Mouse (Mus musculus) liver, embryonic 16.5 days (tissue): ENCODE measurements around the gene Gna12. TPM values are rescaled to one million over a fixed set of nuclear protein-coding genes. Genes with fewer than 3 reads are reported as not detected.

ENCODE experiments used
- ATAC-seq: fragments of 200-750 bp; cut with Nextera tagmentation; 2 replicates; pipeline ENCODE4 v1.8.0; 2017; ENCODE audit warnings: low read depth, mild to moderate bottlenecking, moderate number of reproducible peaks, moderate library complexity
- H3K27ac ChIP-seq: fragments of 300-500 bp; sonication (generic); 2 replicates; pipeline ENCODE4 v1.5.1; 2014; ENCODE audit warnings: mild to moderate bottlenecking, low read length
- H3K27me3 ChIP-seq: fragments of 300-500 bp; sonication (generic); 2 replicates; pipeline ENCODE4 v1.6.1; 2014; ENCODE audit warnings: low read depth, low read length, mixed read lengths; ENCODE audit not compliant: control insufficient read depth, insufficient read depth
- H3K36me3 ChIP-seq: fragments of 300-500 bp; sonication (generic); 2 replicates; pipeline ENCODE4 v1.6.1; 2014; ENCODE audit warnings: mild to moderate bottlenecking; ENCODE audit not compliant: control insufficient read depth, insufficient read depth
- H3K4me1 ChIP-seq: fragments of 300-500 bp; sonication (generic); 2 replicates; pipeline ENCODE4 v1.6.1; 2014; ENCODE audit warnings: low read depth, low read length, mixed read lengths; ENCODE audit not compliant: control insufficient read depth
- H3K4me2 ChIP-seq: fragments of 300-500 bp; sonication (generic); 2 replicates; pipeline ENCODE4 v1.6.1; 2014; ENCODE audit warnings: low read depth, low read length, mixed read lengths
- H3K4me3 ChIP-seq: fragments of 300-500 bp; sonication (generic); 2 replicates; pipeline ENCODE4 v1.5.1; 2014; ENCODE audit warnings: low read depth, mild to moderate bottlenecking, low read length
- H3K9ac ChIP-seq: fragments of 300-500 bp; sonication (generic); 2 replicates; pipeline ENCODE4 v1.6.1; 2014; ENCODE audit warnings: low read depth, low read length
- H3K9me3 ChIP-seq: fragments of 300-500 bp; sonication (generic); replicated peaks from 2 replicates; pipeline ENCODE4 v1.6.1; 2016; ENCODE audit warnings: low read length; ENCODE audit not compliant: control insufficient read depth
- WGBS: fragments of 180-500 bp; shearing (Covaris S2); extraction: QIAGEN DNeasy Blood & Tissue Kit; methylation state at CpG from one replicate; pipeline ENCODE4 v1.1.7; 2014; ENCODE audit not compliant: insufficient replicate concordance; 5-methylcytosine and 5-hydroxymethylcytosine counted together
- polyA plus RNA-seq: library from polyadenylated mRNA; unstranded; fragments of >200 nt; fragmentation: Nextera tagmentation; extraction: Ambion mirVana; gene quantifications from 2 replicates; pipeline ENCODE4 v1.2.1, GENCODE M21; 2015

Gna12 gene
- polyA plus RNA-seq, 1 experiment from 2014 or later = 2.4 TPM

DNA sequence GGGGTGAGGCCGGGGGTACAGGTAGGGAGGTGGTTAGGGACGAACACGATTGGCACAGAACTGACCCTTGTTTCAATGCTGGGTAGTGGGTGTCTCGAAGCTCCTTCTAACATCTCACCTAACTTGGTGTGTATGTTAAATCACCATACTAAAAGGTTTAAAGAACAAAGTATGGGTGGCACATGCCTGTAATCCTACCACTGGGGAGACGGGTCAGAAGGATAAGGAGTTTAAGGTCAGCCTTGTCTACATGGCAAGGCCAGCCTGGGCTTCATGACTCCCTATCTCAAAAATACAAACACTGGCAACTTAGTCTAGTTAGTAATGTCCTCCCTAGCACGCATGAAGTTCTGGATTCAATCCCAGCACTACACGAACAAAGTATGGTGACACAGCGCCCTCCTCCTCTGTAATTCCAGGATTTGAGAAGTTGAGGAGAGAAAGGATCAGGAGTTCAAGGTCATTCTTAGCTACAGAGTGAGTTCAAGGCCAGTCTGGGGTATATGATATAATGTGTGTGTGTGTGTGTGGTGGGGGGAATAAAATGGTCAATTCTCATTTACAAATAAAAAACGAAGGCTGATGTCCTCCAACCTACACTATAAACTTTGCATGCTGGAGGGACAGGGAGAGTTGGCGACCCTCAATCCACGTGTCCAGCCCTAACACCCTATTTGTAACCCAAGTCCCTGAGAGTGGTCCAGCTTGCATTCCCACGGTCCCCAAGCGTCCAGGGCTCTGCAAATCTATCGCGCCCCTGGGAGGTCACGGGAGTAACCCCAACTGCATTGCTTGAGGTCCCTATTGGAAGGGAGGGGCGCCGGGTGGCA lies 935 bp downstream of the Gna12 start:
- H3K27me3 ChIP-seq = no peaks in the 10 kb centered on the region
- no peak for ATAC-seq
- peak overlapping the region; percentile 96 for H3K4me2 ChIP-seq
- H3K4me1 ChIP-seq = peaks cover 39% of the 10 kb centered on the region
- no peaks in the 10 kb centered on the region for H3K9me3 ChIP-seq
- WGBS = 27% methylated on average over 18 of the region's 18 CpGs
- peak overlapping the region; percentile 77 for H3K9ac ChIP-seq
- H3K36me3 ChIP-seq = no peaks in the 10 kb centered on the region
- peak overlapping the region; percentile 73 for H3K27ac ChIP-seq
- H3K4me3 ChIP-seq = peak overlapping the region; percentile 83

DNA sequence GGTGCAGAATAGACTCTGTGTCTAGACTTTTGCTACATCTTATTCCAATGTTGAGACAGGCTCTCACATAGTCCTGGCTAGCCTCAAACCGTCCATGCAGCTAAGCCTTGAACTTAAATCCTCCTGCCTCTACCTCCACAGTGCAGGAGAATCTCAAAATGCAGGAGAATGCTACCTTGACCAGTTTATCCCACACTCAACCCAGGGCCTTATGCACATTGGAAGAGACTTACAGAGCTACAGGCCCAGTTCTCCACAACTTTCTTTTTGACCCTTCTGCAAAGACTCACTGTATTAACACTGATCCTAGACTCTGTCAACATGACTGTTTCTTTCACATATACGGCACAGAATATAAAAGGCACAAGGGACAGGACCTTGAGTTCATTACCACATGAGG lies 1.9 kb downstream of the Gna12 start:
- H3K4me2 ChIP-seq = 0 out of 2 replicates have a peak overlapping the region, but pooled peaks have one; percentile 1
- no peaks in the 10 kb centered on the region for H3K9me3 ChIP-seq
- no peak overlapping the region for H3K27ac ChIP-seq
- no peak overlapping the region for H3K9ac ChIP-seq
- no peak overlapping the region for H3K4me3 ChIP-seq
- no peak for ATAC-seq
- no peaks in the 10 kb centered on the region for H3K27me3 ChIP-seq
- WGBS = 53% methylated on average over 2 of the region's 2 CpGs
- H3K4me1 ChIP-seq = peaks cover 39% of the 10 kb centered on the region
- H3K36me3 ChIP-seq = no peaks in the 10 kb centered on the region

DNA sequence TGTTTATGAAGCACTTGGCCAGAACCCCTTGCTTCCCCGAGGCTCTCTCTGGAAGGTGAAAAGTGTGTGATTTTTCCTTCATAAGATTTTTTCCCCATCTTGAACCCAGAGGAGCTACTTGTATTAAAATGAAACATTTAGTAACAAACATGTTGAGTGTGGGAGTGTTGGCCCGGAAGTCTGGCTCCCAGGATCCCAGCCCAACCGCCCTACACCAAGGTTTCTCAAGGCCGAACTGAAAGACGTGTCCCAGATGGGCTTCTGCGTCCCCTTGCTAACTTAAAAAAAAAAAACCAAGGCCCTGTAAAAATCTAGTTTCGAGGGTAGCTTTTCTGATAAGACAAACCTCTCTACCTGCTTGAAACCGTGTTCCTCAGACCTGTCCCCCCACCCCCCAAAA lies 2.3 kb downstream of the Gna12 start:
- Histone ChIP-seq H3K36me3 (no peaks in the 10 kb centered on the region), H3K9me3 (no peaks in the 10 kb centered on the region), H3K4me3 (no peak overlapping the region), H3K4me2 (no peak overlapping the region), H3K27ac (no peak overlapping the region), H3K9ac (no peak overlapping the region), H3K4me1 (peaks cover 43% of the 10 kb centered on the region), H3K27me3 (no peaks in the 10 kb centered on the region)
- WGBS = 46% methylated on average over 8 of the region's 8 CpGs
- ATAC-seq = no peak

DNA sequence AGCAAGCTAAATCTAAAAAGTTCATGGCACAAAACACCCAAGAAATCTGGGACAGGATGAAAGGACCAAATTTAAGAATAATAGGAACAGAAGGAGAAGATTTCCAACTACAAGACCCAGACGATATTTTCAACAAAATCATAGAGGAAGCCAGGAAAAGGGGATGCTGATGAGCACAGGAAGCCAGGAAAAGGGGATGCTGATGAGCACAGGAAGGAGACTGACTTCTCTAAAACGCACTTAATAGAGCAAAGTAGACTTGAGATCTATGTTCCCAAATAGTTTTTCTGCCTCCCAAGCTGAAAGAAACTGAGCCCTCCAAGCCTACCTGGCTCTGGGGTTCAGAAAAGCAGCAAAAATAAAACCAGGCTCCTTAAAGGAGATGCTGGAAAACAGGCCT lies 2.8 kb downstream of the Gna12 start:
- H3K27me3 ChIP-seq = no peaks in the 10 kb centered on the region
- WGBS = 20% methylated on average over 2 of the region's 2 CpGs
- H3K36me3 ChIP-seq = no peaks in the 10 kb centered on the region
- H3K4me1 ChIP-seq = peaks cover 43% of the 10 kb centered on the region
- ATAC-seq = no peak
- H3K4me2 ChIP-seq = no peak overlapping the region
- no peak overlapping the region for H3K9ac ChIP-seq
- H3K27ac ChIP-seq = no peak overlapping the region
- no peaks in the 10 kb centered on the region for H3K9me3 ChIP-seq
- H3K4me3 ChIP-seq = no peak overlapping the region

DNA sequence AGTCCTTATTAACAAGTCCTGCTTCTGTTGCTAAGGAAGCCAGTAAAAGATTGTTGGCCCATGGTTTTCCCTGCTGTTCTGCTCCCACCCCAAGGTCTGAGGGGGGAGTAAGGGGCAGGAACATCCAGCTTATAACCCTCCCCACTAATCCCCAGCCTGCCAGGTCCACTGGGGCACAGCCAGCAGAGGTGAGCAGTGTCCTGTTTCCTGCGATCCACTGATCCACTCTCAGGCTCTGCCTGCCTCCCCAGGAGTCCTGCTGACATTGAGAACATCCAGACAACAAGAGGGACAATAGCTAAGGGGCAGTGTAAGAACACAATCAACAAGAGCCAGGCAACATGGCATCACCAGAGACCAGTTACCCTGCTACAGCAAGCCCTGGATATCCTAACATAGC lies 3.4 kb downstream of the Gna12 start:
- Histone ChIP-seq H3K9me3 (no peaks in the 10 kb centered on the region), H3K4me1 (peaks cover 43% of the 10 kb centered on the region), H3K27ac (no peak overlapping the region), H3K9ac (no peak overlapping the region), H3K4me3 (no peak overlapping the region), H3K4me2 (no peak overlapping the region), H3K27me3 (no peaks in the 10 kb centered on the region), H3K36me3 (no peaks in the 10 kb centered on the region)
- 68% methylated on average over 1 of the region's 1 CpGs for WGBS
- no peak for ATAC-seq

DNA sequence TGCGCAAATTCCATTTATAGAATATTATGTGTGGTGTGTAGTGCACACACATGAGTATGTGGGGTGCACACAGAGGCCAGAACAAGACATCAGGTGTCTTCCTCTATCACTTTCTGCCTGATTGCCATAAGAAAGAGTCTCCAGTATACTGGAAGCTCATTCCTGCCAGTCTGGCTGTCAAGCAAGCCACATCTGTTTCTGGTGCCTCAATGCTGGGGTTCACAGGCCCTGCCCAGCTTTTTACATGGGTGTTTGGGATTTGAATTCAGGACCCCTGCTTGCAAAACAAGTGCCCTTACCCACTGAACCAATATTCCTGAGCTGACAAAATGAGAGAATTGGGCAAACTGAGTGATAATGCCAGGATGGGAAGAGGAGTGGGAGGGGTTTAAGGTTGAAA lies 4.1 kb downstream of the Gna12 start:
- H3K36me3 ChIP-seq = no peaks in the 10 kb centered on the region
- H3K4me2 ChIP-seq = no peak overlapping the region
- WGBS = 76% methylated on average over 1 of the region's 1 CpGs
- no peak overlapping the region for H3K27ac ChIP-seq
- H3K9me3 ChIP-seq = no peaks in the 10 kb centered on the region
- peaks cover 37% of the 10 kb centered on the region for H3K4me1 ChIP-seq
- H3K9ac ChIP-seq = no peak overlapping the region
- no peak for ATAC-seq
- H3K4me3 ChIP-seq = no peak overlapping the region
- H3K27me3 ChIP-seq = no peaks in the 10 kb centered on the region

DNA sequence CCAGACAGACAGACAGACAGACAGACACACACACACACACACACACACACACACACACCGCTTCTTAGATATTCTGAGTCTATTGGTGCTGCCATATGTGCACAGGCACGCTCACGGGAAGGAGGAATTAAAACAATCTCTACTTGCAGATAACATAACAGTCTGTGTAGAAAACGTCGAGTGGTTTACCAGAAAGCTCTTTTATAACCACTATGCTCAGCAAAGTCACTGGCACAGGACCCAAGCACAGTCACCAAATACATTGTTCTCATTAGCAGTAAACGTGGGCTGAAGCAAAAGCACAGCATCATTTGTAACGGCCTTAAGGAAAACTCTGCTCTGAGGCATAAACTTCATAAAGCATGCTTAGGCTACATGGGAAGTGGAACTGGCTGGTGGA lies 6.1 kb downstream of the Gna12 start:
- ATAC-seq = no peak
- Histone ChIP-seq H3K4me1 (peaks cover 25% of the 10 kb centered on the region), H3K27ac (no peak overlapping the region)

DNA sequence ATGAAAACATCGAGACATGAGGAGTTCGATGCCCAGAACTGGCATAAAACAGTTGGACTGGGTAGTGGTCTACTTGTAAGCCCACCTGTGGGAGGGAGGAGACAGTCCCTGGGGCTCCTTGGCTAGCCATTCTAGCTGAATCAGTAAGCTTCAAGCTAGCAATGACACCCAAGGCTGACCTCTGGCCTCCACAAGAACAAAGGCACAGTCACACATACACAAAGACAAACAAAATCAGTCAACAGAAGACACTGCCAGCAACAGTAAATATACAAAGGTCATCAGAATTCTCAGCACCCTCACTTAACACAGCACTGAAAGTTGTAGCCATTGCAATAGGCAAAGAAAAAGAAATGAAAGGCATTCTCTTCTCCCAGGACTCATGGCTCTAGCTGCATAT lies 6.8 kb downstream of the Gna12 start:
- Histone ChIP-seq H3K4me1 (peaks cover 22% of the 10 kb centered on the region), H3K36me3 (no peaks in the 10 kb centered on the region), H3K9me3 (no peaks in the 10 kb centered on the region), H3K27ac (no peak overlapping the region), H3K27me3 (no peaks in the 10 kb centered on the region), H3K4me3 (no peak overlapping the region), H3K9ac (no peak overlapping the region), H3K4me2 (no peak overlapping the region)
- no peak for ATAC-seq
- WGBS = 70% methylated on average over 2 of the region's 2 CpGs

More for the DNA sequence above, 6.1 kb downstream of the Gna12 start:
- no peak overlapping the region for H3K4me2 ChIP-seq
- WGBS = 36% methylated on average over 7 of the region's 7 CpGs
- no peaks in the 10 kb centered on the region for H3K36me3 ChIP-seq
- no peaks in the 10 kb centered on the region for H3K27me3 ChIP-seq
- H3K9me3 ChIP-seq = no peaks in the 10 kb centered on the region
- H3K9ac ChIP-seq = no peak overlapping the region
- no peak overlapping the region for H3K4me3 ChIP-seq

DNA sequence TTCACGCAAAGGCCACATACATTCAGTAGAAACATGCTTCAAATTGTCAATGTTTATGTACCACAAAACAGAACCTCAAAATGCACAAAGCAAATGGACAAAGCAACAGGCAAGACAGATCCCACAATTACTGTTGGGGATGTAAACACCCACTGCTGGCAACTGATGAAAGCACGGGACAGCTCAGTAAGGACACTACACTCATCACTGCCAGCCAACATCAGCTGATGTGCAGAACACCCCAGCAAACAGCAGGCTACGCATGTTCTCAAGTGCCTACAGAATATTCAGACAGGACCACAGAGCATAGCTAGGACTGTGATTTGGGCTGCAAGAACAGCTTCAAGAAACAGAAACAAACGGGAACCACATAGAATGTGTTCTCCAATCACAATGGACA lies 8.3 kb downstream of the Gna12 start:
- Histone ChIP-seq H3K9ac (no peak overlapping the region), H3K4me1 (peaks cover 22% of the 10 kb centered on the region), H3K36me3 (no peaks in the 10 kb centered on the region), H3K4me3 (no peak overlapping the region), H3K4me2 (no peak overlapping the region), H3K27ac (no peak overlapping the region), H3K9me3 (no peaks in the 10 kb centered on the region), H3K27me3 (no peaks in the 10 kb centered on the region)
- ATAC-seq = no peak
- WGBS = 72% methylated on average over 4 of the region's 4 CpGs
